In the genomic region with DNA sequence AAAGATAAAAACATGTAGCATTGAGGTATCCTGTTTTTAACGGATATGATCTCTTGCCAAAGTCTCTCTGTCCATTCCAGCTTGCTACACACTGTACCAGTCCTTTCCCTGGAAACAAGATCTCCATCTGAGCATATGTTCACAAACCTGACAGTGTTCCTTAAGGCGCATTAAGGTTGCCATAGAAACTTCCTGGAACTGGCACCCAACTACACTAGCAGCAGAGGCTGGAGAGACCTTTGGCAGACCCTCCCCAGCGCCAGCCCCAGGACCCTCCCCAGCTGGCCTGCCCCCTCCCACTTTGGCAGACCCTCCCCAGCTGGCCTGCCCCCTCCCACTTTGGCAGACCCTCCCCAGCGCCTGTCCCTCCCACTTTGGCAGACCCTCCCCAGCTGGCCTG, we compare ENCODE assay signal across 15 mouse cellular contexts. TPM values are rescaled to one million over a fixed set of nuclear protein-coding genes. Genes with fewer than 3 reads are reported as not detected.
A peak's percentile ranks its signal among the peaks of the same experiment; 100 is the strongest.
DNase-seq lines count a peak whose midpoint lies in the region; ATAC-seq lines count a peak whose summit lies in the region.
"Had no signal": no experiment of that assay in that cellular context is flagged by ENCODE, and none has a peak within 500 bp of the region (broad histone marks: within the 10 kb centered on the region; RNA-seq: fewer than 3 reads in every experiment).

No protein-coding gene starts in this region.

- H3K36me3 ChIP-seq in hindbrain, embryonic 12.5 days = no peaks in the 10 kb centered on the region
- no peaks in the 10 kb centered on the region for H3K36me3 ChIP-seq in hindbrain, embryonic 11.5 days (ENCODE audit: control insufficient read depth, insufficient read depth, low read length)
- H3K36me3 ChIP-seq in neural tube, embryonic 12.5 days = no peaks in the 10 kb centered on the region
- H3K36me3 ChIP-seq in hindbrain, embryonic 16.5 days (ENCODE audit: control insufficient read depth, insufficient read depth, low read length) = no peaks in the 10 kb centered on the region
- H3K36me3 ChIP-seq: embryonic facial prominence, embryonic 12.5 days; heart, embryonic 13.5 days had no signal

- H3K27me3 ChIP-seq in hindbrain, embryonic 12.5 days = no peaks in the 10 kb centered on the region
- H3K27me3 ChIP-seq in hindbrain, embryonic 11.5 days (ENCODE audit: control insufficient read depth, insufficient read depth, low read length) = no peaks in the 10 kb centered on the region
- H3K27me3 ChIP-seq in neural tube, embryonic 12.5 days (replicated peaks) = no peaks in the 10 kb centered on the region
- no peaks in the 10 kb centered on the region for H3K27me3 ChIP-seq in hindbrain, embryonic 16.5 days (replicated peaks; ENCODE audit: control insufficient read depth, insufficient read depth, low read length)
- H3K27me3 ChIP-seq: embryonic facial prominence, embryonic 12.5 days; heart, embryonic 13.5 days had no signal

- 53% methylated on average over 3 of the region's 4 CpGs for whole genome bisulfite sequencing in hindbrain, embryonic 12.5 days
- WGBS in hindbrain, embryonic 11.5 days = 69% methylated on average over 3 of the region's 4 CpGs
- WGBS in neural tube, embryonic 12.5 days = 67% methylated on average over 4 of the region's 4 CpGs
- WGBS in hindbrain, embryonic 16.5 days = 42% methylated on average over 3 of the region's 4 CpGs

- no peak overlapping the region for H3K9ac ChIP-seq in hindbrain, embryonic 12.5 days
- no peak overlapping the region for H3K9ac ChIP-seq in hindbrain, embryonic 11.5 days (ENCODE audit: low read depth, low read length)
- H3K9ac ChIP-seq in neural tube, embryonic 12.5 days = no peak overlapping the region
- no peak overlapping the region for H3K9ac ChIP-seq in hindbrain, embryonic 16.5 days (ENCODE audit: low read depth, low read length)
- H3K9ac ChIP-seq: embryonic facial prominence, embryonic 12.5 days had no signal

- H3K4me1 ChIP-seq in hindbrain, embryonic 12.5 days = peaks cover 16% of the 10 kb centered on the region
- H3K4me1 ChIP-seq in hindbrain, embryonic 11.5 days (replicated peaks; ENCODE audit: control insufficient read depth, insufficient read depth, low read length) = no peaks in the 10 kb centered on the region
- H3K4me1 ChIP-seq in neural tube, embryonic 12.5 days = peaks cover 20% of the 10 kb centered on the region
- peaks cover 11% of the 10 kb centered on the region for H3K4me1 ChIP-seq in hindbrain, embryonic 16.5 days (ENCODE audit: control insufficient read depth, insufficient read depth, low read depth, low read length)

- no peaks in the 10 kb centered on the region for H3K9me3 ChIP-seq in hindbrain, embryonic 12.5 days (replicated peaks)
- no peaks in the 10 kb centered on the region for H3K9me3 ChIP-seq in hindbrain, embryonic 11.5 days (ENCODE audit: control insufficient read depth, low read length)
- 0 out of 2 replicates have a peak, but pooled peaks cover 2% of the 10 kb centered on the region for H3K9me3 ChIP-seq in neural tube, embryonic 12.5 days
- no peaks in the 10 kb centered on the region for H3K9me3 ChIP-seq in hindbrain, embryonic 16.5 days (ENCODE audit: control insufficient read depth, low read length)
- H3K9me3 ChIP-seq: embryonic facial prominence, embryonic 12.5 days; heart, embryonic 13.5 days had no signal

- no peak overlapping the region for H3K4me2 ChIP-seq in hindbrain, embryonic 12.5 days (replicated peaks)
- no peak overlapping the region for H3K4me2 ChIP-seq in hindbrain, embryonic 11.5 days (replicated peaks; ENCODE audit: low read depth, low read length)
- no peak overlapping the region for H3K4me2 ChIP-seq in neural tube, embryonic 12.5 days (replicated peaks)
- H3K4me2 ChIP-seq in hindbrain, embryonic 16.5 days (ENCODE audit: low read length) = no peak overlapping the region
- H3K4me2 ChIP-seq: embryonic facial prominence, embryonic 12.5 days had no signal

- DNase-seq in hindbrain, embryonic 11.5 days (ENCODE audit: low spot score) = no peak
- DNase-seq in neural tube, embryonic 10.5 days (ENCODE audit: extremely low spot score, low spot score) = no peak
- no peak for DNase-seq in adrenal gland, adult 8-10 months
- no peak for DNase-seq in gastrocnemius, postnatal 14 days
- no peak for DNase-seq in layer of hippocampus, postnatal 25 days (ENCODE audit: extremely low spot score in 1 of 2, low spot score in 1 of 2)
- DNase-seq: adrenal gland, adult 2 months; cerebellum, adult 18-20 months; gastrocnemius, adult 2 months; thymus, adult 2 months had no signal

- peak; percentile 50; the same call in 1 of the 2 replicates for ATAC-seq in hindbrain, embryonic 12.5 days (ENCODE audit: low FRiP score)
- ATAC-seq in hindbrain, embryonic 11.5 days (ENCODE audit: low FRiP score) = no peak
- peak; percentile 53; the same call in 1 of the 2 replicates for ATAC-seq in neural tube, embryonic 12.5 days (ENCODE audit: low FRiP score, low read depth)
- ATAC-seq in hindbrain, embryonic 16.5 days = peak; percentile 86

- no peak overlapping the region for H3K27ac ChIP-seq in hindbrain, embryonic 12.5 days
- no peak overlapping the region for H3K27ac ChIP-seq in hindbrain, embryonic 11.5 days (ENCODE audit: low read depth, low read length)
- H3K27ac ChIP-seq in neural tube, embryonic 12.5 days = no peak overlapping the region
- H3K27ac ChIP-seq in hindbrain, embryonic 16.5 days (ENCODE audit: low read depth, low read length) = no peak overlapping the region; the same call in 1 of the 2 replicates
- H3K27ac ChIP-seq: embryonic facial prominence, embryonic 12.5 days; macrophage had no signal

- intact Hi-C loops in gastrocnemius, postnatal 14 days (cut with DNase I; ENCODE audit: low total_unique reads) = no loop called here

- no peak overlapping the region for H3K4me3 ChIP-seq in hindbrain, embryonic 12.5 days
- no peak overlapping the region for H3K4me3 ChIP-seq in hindbrain, embryonic 11.5 days (ENCODE audit: low read depth, low read length)
- no peak overlapping the region for H3K4me3 ChIP-seq in neural tube, embryonic 12.5 days
- H3K4me3 ChIP-seq in hindbrain, embryonic 16.5 days (ENCODE audit: low read length) = no peak overlapping the region
- H3K4me3 ChIP-seq: embryonic facial prominence, embryonic 12.5 days; gastrocnemius, adult 2 months had no signal

RNA-seq across cellular contexts. Expression of gene She, which starts 36.5 kb away (rescaled TPM):
- polyA plus RNA-seq in hindbrain, embryonic 12.5 days (2016; fragmentation: Nextera tagmentation; extraction: Ambion mirVana) = 3.4 and 4.4 TPM in 2 replicates
- polyA plus RNA-seq in hindbrain, embryonic 11.5 days (2014; fragmentation: Nextera tagmentation; extraction: Ambion mirVana) = 2.2 TPM in 2 replicates
- polyA plus RNA-seq in neural tube, embryonic 12.5 days (2016; fragmentation: Nextera tagmentation; extraction: Ambion mirVana) = 3.3 and 4.2 TPM in 2 replicates
- polyA plus RNA-seq in hindbrain, embryonic 16.5 days (2015; fragmentation: Nextera tagmentation; extraction: Ambion mirVana) = 1.2 and 1.4 TPM in 2 replicates
- 10 to 100 TPM in 2 of 4 experiments, 1 to 10 TPM in 2; 5.6 to 11.6 (median 10.1) TPM for total RNA-seq in adrenal gland, adult 8-10 months (2022)
- total RNA-seq in gastrocnemius, postnatal 14 days (2021) = 1 to 10 TPM; 7.9 to 8.0 TPM
- 1 to 10 TPM; 2.7 to 3.1 TPM for total RNA-seq in layer of hippocampus, postnatal 25 days (2021)
- polyA plus RNA-seq: macrophage had no signal

RNA-seq across cellular contexts. Expression of gene Il6ra, which starts 45.3 kb away (rescaled TPM):
- polyA plus RNA-seq in hindbrain, embryonic 12.5 days (2016; fragmentation: Nextera tagmentation; extraction: Ambion mirVana) = 0.66 and 1.2 TPM in 2 replicates
- 0.18 and 0.22 TPM in 2 replicates for polyA plus RNA-seq in hindbrain, embryonic 11.5 days (2014; fragmentation: Nextera tagmentation; extraction: Ambion mirVana)
- 0.68 and 0.80 TPM in 2 replicates for polyA plus RNA-seq in neural tube, embryonic 12.5 days (2016; fragmentation: Nextera tagmentation; extraction: Ambion mirVana)
- polyA plus RNA-seq in hindbrain, embryonic 16.5 days (2015; fragmentation: Nextera tagmentation; extraction: Ambion mirVana) = 1.1 and 1.2 TPM in 2 replicates
- total RNA-seq in adrenal gland, adult 8-10 months (2022) = 10 to 100 TPM in 2 of 4 experiments, 1 to 10 TPM in 2; 6.7 to 13.4 (median 10.1) TPM
- total RNA-seq in gastrocnemius, postnatal 14 days (2021) = 1 to 10 TPM; 2.4 to 8.7 TPM
- 1 to 10 TPM; 4.9 to 5.6 TPM for total RNA-seq in layer of hippocampus, postnatal 25 days (2021)
